ENCODE assay signal across 29 mouse cellular contexts in genomic region chr11:94682427-94682826, GRCm38 (mm10). TPM values are rescaled to one million over a fixed set of nuclear protein-coding genes. Genes with fewer than 3 reads are reported as not detected.
A peak's percentile ranks its signal among the peaks of the same experiment; 100 is the strongest.
DNase-seq lines count a peak whose midpoint lies in the region; ATAC-seq and TF ChIP-seq lines count a peak whose summit lies in the region.
"Had no signal": no experiment of that assay in that cellular context is flagged by ENCODE, and none has a peak within 500 bp of the region (broad histone marks: within the 10 kb centered on the region; RNA-seq: fewer than 3 reads in every experiment).

No protein-coding gene starts in this region.

- no peaks in the 10 kb centered on the region for H3K36me3 ChIP-seq in heart, embryonic 11.5 days (ENCODE audit: control insufficient read depth, insufficient read depth, low read length)
- H3K36me3 ChIP-seq in liver, adult 2 months (ENCODE audit: control insufficient read depth, insufficient read depth, low read length) = no peaks in the 10 kb centered on the region
- no peaks in the 10 kb centered on the region for H3K36me3 ChIP-seq in liver, embryonic 11.5 days (ENCODE audit: control insufficient read depth, insufficient read depth, low read length)
- H3K36me3 ChIP-seq in macrophage (ENCODE audit: inconsistent target) = no peaks in the 10 kb centered on the region
- H3K36me3 ChIP-seq: embryonic facial prominence, embryonic 13.5 days; embryonic facial prominence, embryonic 15.5 days; forebrain, embryonic 10.5 days; forebrain, embryonic 12.5 days; G1E had no signal

- H3K4me3 ChIP-seq in heart, embryonic 11.5 days (ENCODE audit: low read depth, low read length) = no peak overlapping the region
- H3K4me3 ChIP-seq in liver, adult 2 months (ENCODE audit: insufficient read depth, low read depth, low read length) = no peak overlapping the region
- H3K4me3 ChIP-seq in liver, embryonic 11.5 days (ENCODE audit: low read depth, low read length) = no peak overlapping the region
- H3K4me3 ChIP-seq in bone marrow macrophage, adult 2 months (ENCODE audit: insufficient read depth, low read length) = no peak overlapping the region
- H3K4me3 ChIP-seq in macrophage (ENCODE audit: inconsistent target) = no peak overlapping the region
- H3K4me3 ChIP-seq: embryonic facial prominence, embryonic 13.5 days; embryonic facial prominence, embryonic 15.5 days; erythroblast, embryonic 14.5 days; forebrain, embryonic 10.5 days; forebrain, embryonic 12.5 days had no signal

- no peak overlapping the region for H3K9ac ChIP-seq in heart, embryonic 11.5 days (ENCODE audit: low read depth, low read length)
- H3K9ac ChIP-seq in liver, adult 2 months (ENCODE audit: low read depth, low read length) = no peak overlapping the region
- H3K9ac ChIP-seq in liver, embryonic 11.5 days (ENCODE audit: low read depth, low read length) = no peak overlapping the region
- H3K9ac ChIP-seq: embryonic facial prominence, embryonic 13.5 days; embryonic facial prominence, embryonic 15.5 days; forebrain, embryonic 12.5 days had no signal

- no peak overlapping the region for H3K27ac ChIP-seq in heart, embryonic 11.5 days (ENCODE audit: low read depth, low read length)
- H3K27ac ChIP-seq in liver, adult 2 months (replicated peaks; ENCODE audit: insufficient read depth, low read depth, low read length) = no peak overlapping the region
- H3K27ac ChIP-seq in liver, embryonic 11.5 days (ENCODE audit: low read depth, low read length) = no peak overlapping the region
- H3K27ac ChIP-seq in bone marrow macrophage, adult 2 months (ENCODE audit: insufficient read depth, low read depth, low read length) = peak overlapping the region; percentile 59
- H3K27ac ChIP-seq in macrophage = peak overlapping the region; percentile 76
- H3K27ac ChIP-seq: embryonic facial prominence, embryonic 13.5 days; embryonic facial prominence, embryonic 15.5 days; forebrain, embryonic 10.5 days; forebrain, embryonic 12.5 days had no signal

- WGBS in heart, embryonic 11.5 days (ENCODE audit: insufficient replicate concordance) = 73% methylated on average over 7 of the region's 7 CpGs
- WGBS in liver, adult 2 months = 70% methylated on average over 7 of the region's 7 CpGs
- 78% methylated on average over 7 of the region's 7 CpGs for WGBS in liver, embryonic 11.5 days
- WGBS in macrophage (ENCODE audit: missing documents) = 91% methylated on average over 7 of the region's 7 CpGs

- H3K79me2 ChIP-seq in liver, adult 2 months (ENCODE audit: control insufficient read depth, insufficient read depth, low read length) = no peaks in the 10 kb centered on the region
- peaks cover 6% of the 10 kb centered on the region; the same call in 1 of the 2 replicates for H3K79me2 ChIP-seq in macrophage (ENCODE audit: inconsistent target)

- TF ChIP-seq CTCF in liver, adult 2 months (IDR thresholded peaks at IDR 0.05; ENCODE audit: low read depth, low read length) = no peak
- no peak for TF ChIP-seq CTCF in bone marrow macrophage, adult 2 months (IDR thresholded peaks at IDR 0.05; ENCODE audit: low read depth, low read length)

- H3K4me2 ChIP-seq in heart, embryonic 11.5 days = no peak overlapping the region
- no peak overlapping the region for H3K4me2 ChIP-seq in liver, embryonic 11.5 days
- H3K4me2 ChIP-seq: embryonic facial prominence, embryonic 13.5 days; embryonic facial prominence, embryonic 15.5 days; forebrain, embryonic 12.5 days had no signal

- no peaks in the 10 kb centered on the region for H3K27me3 ChIP-seq in heart, embryonic 11.5 days (ENCODE audit: control insufficient read depth, insufficient read depth, low read length)
- H3K27me3 ChIP-seq in liver, adult 2 months (ENCODE audit: control insufficient read depth, insufficient read depth, low read length) = no peaks in the 10 kb centered on the region
- H3K27me3 ChIP-seq in liver, embryonic 11.5 days (replicated peaks; ENCODE audit: control insufficient read depth, insufficient read depth, low read length) = no peaks in the 10 kb centered on the region
- H3K27me3 ChIP-seq: CH12.LX; embryonic facial prominence, embryonic 13.5 days; embryonic facial prominence, embryonic 15.5 days; forebrain, embryonic 12.5 days had no signal

- 0 out of 2 replicates have a peak, but pooled peaks cover 3% of the 10 kb centered on the region for H3K4me1 ChIP-seq in heart, embryonic 11.5 days (ENCODE audit: control insufficient read depth, insufficient read depth, low read length)
- no peaks in the 10 kb centered on the region for H3K4me1 ChIP-seq in liver, adult 2 months (ENCODE audit: control insufficient read depth, insufficient read depth, low read length)
- no peaks in the 10 kb centered on the region for H3K4me1 ChIP-seq in liver, embryonic 11.5 days (replicated peaks; ENCODE audit: control insufficient read depth, insufficient read depth, low read length)
- H3K4me1 ChIP-seq in bone marrow macrophage, adult 2 months (ENCODE audit: control insufficient read depth, insufficient read depth, low read length) = peaks cover 46% of the 10 kb centered on the region

- no peak for ATAC-seq in heart, embryonic 11.5 days (replicated peaks; ENCODE audit: insufficient number of reproducible peaks, low FRiP score, low TSS enrichment)
- ATAC-seq in liver, embryonic 11.5 days (replicated peaks; ENCODE audit: low FRiP score) = no peak
- ATAC-seq in activated CD4-positive, CD25-positive, alpha-beta regulatory T cell, adult 4 months = no peak
- ATAC-seq: CD4-positive, CD25-positive, alpha-beta regulatory T cell, adult 4 months; forebrain, embryonic 14.5 days; forebrain, embryonic 16.5 days; Patski had no signal

- TF ChIP-seq POLR2A in liver, adult 2 months (IDR thresholded peaks at IDR 0.05; ENCODE audit: extremely low read depth, insufficient read depth, low read length) = no peak
- TF ChIP-seq POLR2A in bone marrow macrophage, adult 2 months (IDR thresholded peaks at IDR 0.05; ENCODE audit: borderline replicate concordance, low read depth, low read length) = no peak

- H3K9me3 ChIP-seq in heart, embryonic 11.5 days (replicated peaks; ENCODE audit: control insufficient read depth, low read length) = no peaks in the 10 kb centered on the region
- no peaks in the 10 kb centered on the region for H3K9me3 ChIP-seq in liver, embryonic 11.5 days (ENCODE audit: control insufficient read depth, low read length)
- H3K9me3 ChIP-seq: embryonic facial prominence, embryonic 13.5 days; embryonic facial prominence, embryonic 15.5 days; forebrain, embryonic 10.5 days; forebrain, embryonic 12.5 days; G1E had no signal

- DNase-seq in heart, adult 11 months = peak; percentile 84
- peak; percentile 60 for DNase-seq in liver, adult 2 months (ENCODE audit: extremely low read depth, low read depth, low spot score)
- no peak for DNase-seq in liver, embryonic 11.5 days (ENCODE audit: low spot score)
- DNase-seq: adrenal gland, adult 2 months; adrenal gland, postnatal 10 days; adrenal gland, postnatal 25 days; B cell, adult 2 months; cerebellum, adult 11 months; cerebellum, adult 18-20 months; cerebellum, adult 8-10 months; cerebellum, adult 9-11 months; cerebellum, postnatal 36 days; embryo, embryonic 11 days had no signal

RNA-seq across cellular contexts. Expression of gene Xylt2, which starts 5.1 kb away (rescaled TPM):
- polyA plus RNA-seq in heart, embryonic 11.5 days (2014; fragmentation: Nextera tagmentation; extraction: Ambion mirVana) = 9.0 and 11.9 TPM in 2 replicates
- 11.4 and 12.6 TPM in 2 replicates for total RNA-seq in liver, adult 2 months (2014; rRNA removed)
- polyA plus RNA-seq in liver, adult 2 months (2012; rRNA removed) = 18.9 and 19.7 TPM in 2 replicates
- 8.8 and 10.5 TPM in 2 replicates for polyA plus RNA-seq in liver, embryonic 11.5 days (2014; fragmentation: Nextera tagmentation; extraction: Ambion mirVana)
- 186 and 188 TPM in 2 replicates for polyA plus RNA-seq in bone marrow macrophage, adult 2 months (2012; ENCODE audit: insufficient read depth, insufficient read length, missing spikeins)
- total RNA-seq in macrophage (2018; cell fraction: chromatin; rRNA removed) = 100 to 1,000 TPM; 131 to 694 (median 376) TPM
- 100 to 1,000 TPM in 16 of 26 experiments, 10 to 100 TPM in 10; 58.5 to 226 (median 116) TPM for total RNA-seq in macrophage (2018; cell fraction: cytosol; rRNA removed)
- total RNA-seq in macrophage (2018; cell fraction: nucleus; rRNA removed) = 100 to 1,000 TPM; 141 to 673 (median 328) TPM
- 65.3 to 164 TPM (median 81.4 TPM) in 3 replicates for polyA plus RNA-seq in macrophage (2018)
- 1 to 10 TPM; 5.6 to 6.0 TPM for polyA plus RNA-seq in activated CD4-positive, CD25-positive, alpha-beta regulatory T cell, adult 4 months (2017; shearing (Covaris generic))

RNA-seq across cellular contexts. Expression of gene Gm11541, which starts 21.9 kb away (rescaled TPM):
- not detected in 2 replicates for polyA plus RNA-seq in heart, embryonic 11.5 days (2014; fragmentation: Nextera tagmentation; extraction: Ambion mirVana)
- total RNA-seq in liver, adult 2 months (2014; rRNA removed) = not detected in 2 replicates
- not detected in 2 replicates for polyA plus RNA-seq in liver, adult 2 months (2012; rRNA removed)
- 0.10 TPM in 1 of 2 replicates, not detected in the other for polyA plus RNA-seq in liver, embryonic 11.5 days (2014; fragmentation: Nextera tagmentation; extraction: Ambion mirVana)
- polyA plus RNA-seq in bone marrow macrophage, adult 2 months (2012; ENCODE audit: insufficient read depth, insufficient read length, missing spikeins) = not detected in 2 replicates
- total RNA-seq in macrophage (2018; cell fraction: chromatin; rRNA removed) = under 1 TPM in 10 of 26 experiments, not detected in 16; 0.33 to 0.86 (median 0.60) TPM
- total RNA-seq in macrophage (2018; cell fraction: cytosol; rRNA removed) = under 1 TPM in 17 of 26 experiments, not detected in 9; 0.05 to 0.44 (median 0.27) TPM
- under 1 TPM in 8 of 26 experiments, not detected in 18; 0.28 to 0.97 (median 0.44) TPM for total RNA-seq in macrophage (2018; cell fraction: nucleus; rRNA removed)
- polyA plus RNA-seq in macrophage (2018) = 0.30 TPM in 1 of 3 replicates, not detected in the others
- not detected for polyA plus RNA-seq in activated CD4-positive, CD25-positive, alpha-beta regulatory T cell, adult 4 months (2017; shearing (Covaris generic))
- total RNA-seq: adrenal gland, adult 2 months; adrenal gland, postnatal 10 days; adrenal gland, postnatal 25 days; common myeloid progenitor, adult 5-6 weeks had no signal
- polyA plus RNA-seq: adrenal gland, adult 2 months; CD4-positive, CD25-positive, alpha-beta regulatory T cell, adult 4 months; erythroblast, embryonic 14.5 days; forebrain, embryonic 10.5 days; forebrain, embryonic 12.5 days; forebrain, embryonic 14.5 days; forebrain, embryonic 16.5 days; G1E; Patski had no signal

RNA-seq across cellular contexts. Expression of gene Eme1, which starts 28.7 kb away (rescaled TPM):
- polyA plus RNA-seq in heart, embryonic 11.5 days (2014; fragmentation: Nextera tagmentation; extraction: Ambion mirVana) = 17.5 and 17.9 TPM in 2 replicates
- 0.09 and 0.27 TPM in 2 replicates for total RNA-seq in liver, adult 2 months (2014; rRNA removed)
- 0.12 TPM in 1 of 2 replicates, not detected in the other for polyA plus RNA-seq in liver, adult 2 months (2012; rRNA removed)
- 35.5 and 40.5 TPM in 2 replicates for polyA plus RNA-seq in liver, embryonic 11.5 days (2014; fragmentation: Nextera tagmentation; extraction: Ambion mirVana)
- polyA plus RNA-seq in bone marrow macrophage, adult 2 months (2012; ENCODE audit: insufficient read depth, insufficient read length, missing spikeins) = 4.1 and 7.5 TPM in 2 replicates
- 10 to 100 TPM in 17 of 26 experiments, 1 to 10 TPM in 9; 5.1 to 54.9 (median 14.7) TPM for total RNA-seq in macrophage (2018; cell fraction: chromatin; rRNA removed)
- 1 to 10 TPM in 15 of 26 experiments, under 1 TPM in 11; 0.61 to 1.7 (median 1.1) TPM for total RNA-seq in macrophage (2018; cell fraction: cytosol; rRNA removed)
- total RNA-seq in macrophage (2018; cell fraction: nucleus; rRNA removed) = 10 to 100 TPM in 9 of 26 experiments, 1 to 10 TPM in 17; 2.5 to 19.2 (median 7.1) TPM
- polyA plus RNA-seq in macrophage (2018) = 0.60 to 4.3 TPM (median 1.5 TPM) in 3 replicates
- 1 to 10 TPM; 2.6 to 4.4 TPM for polyA plus RNA-seq in activated CD4-positive, CD25-positive, alpha-beta regulatory T cell, adult 4 months (2017; shearing (Covaris generic))

RNA-seq across cellular contexts. Expression of gene Mrpl27, which starts 28.9 kb away (rescaled TPM):
- polyA plus RNA-seq in heart, embryonic 11.5 days (2014; fragmentation: Nextera tagmentation; extraction: Ambion mirVana) = 128 and 136 TPM in 2 replicates
- total RNA-seq in liver, adult 2 months (2014; rRNA removed) = 87.4 and 112 TPM in 2 replicates
- 68.7 and 74.6 TPM in 2 replicates for polyA plus RNA-seq in liver, adult 2 months (2012; rRNA removed)
- 127 and 132 TPM in 2 replicates for polyA plus RNA-seq in liver, embryonic 11.5 days (2014; fragmentation: Nextera tagmentation; extraction: Ambion mirVana)
- polyA plus RNA-seq in bone marrow macrophage, adult 2 months (2012; ENCODE audit: insufficient read depth, insufficient read length, missing spikeins) = 65.1 and 74.4 TPM in 2 replicates
- 10 to 100 TPM in 12 of 26 experiments, 1 to 10 TPM in 14; 3.0 to 20.9 (median 9.1) TPM for total RNA-seq in macrophage (2018; cell fraction: chromatin; rRNA removed)
- total RNA-seq in macrophage (2018; cell fraction: cytosol; rRNA removed) = 100 to 1,000 TPM in 17 of 26 experiments, 10 to 100 TPM in 9; 68.6 to 149 (median 112) TPM
- 10 to 100 TPM in 24 of 26 experiments, 1 to 10 TPM in 2; 7.6 to 47.6 (median 26.1) TPM for total RNA-seq in macrophage (2018; cell fraction: nucleus; rRNA removed)
- 67.1 to 97.3 TPM (median 81.8 TPM) in 3 replicates for polyA plus RNA-seq in macrophage (2018)
- 10 to 100 TPM; 75.2 to 93.7 TPM for polyA plus RNA-seq in activated CD4-positive, CD25-positive, alpha-beta regulatory T cell, adult 4 months (2017; shearing (Covaris generic))

RNA-seq across cellular contexts. Expression of gene Lrrc59, which starts 52.9 kb away (rescaled TPM):
- 137 and 170 TPM in 2 replicates for polyA plus RNA-seq in heart, embryonic 11.5 days (2014; fragmentation: Nextera tagmentation; extraction: Ambion mirVana)
- 40.6 and 46.3 TPM in 2 replicates for total RNA-seq in liver, adult 2 months (2014; rRNA removed)
- 41.2 and 43.8 TPM in 2 replicates for polyA plus RNA-seq in liver, adult 2 months (2012; rRNA removed)
- polyA plus RNA-seq in liver, embryonic 11.5 days (2014; fragmentation: Nextera tagmentation; extraction: Ambion mirVana) = 224 and 246 TPM in 2 replicates
- 48.9 and 57.6 TPM in 2 replicates for polyA plus RNA-seq in bone marrow macrophage, adult 2 months (2012; ENCODE audit: insufficient read depth, insufficient read length, missing spikeins)
- 10 to 100 TPM; 29.3 to 84.4 (median 47.7) TPM for total RNA-seq in macrophage (2018; cell fraction: chromatin; rRNA removed)
- total RNA-seq in macrophage (2018; cell fraction: cytosol; rRNA removed) = 100 to 1,000 TPM in 25 of 26 experiments, 10 to 100 TPM in 1; 98.2 to 155 (median 109) TPM
- 10 to 100 TPM; 39.3 to 93.5 (median 58.7) TPM for total RNA-seq in macrophage (2018; cell fraction: nucleus; rRNA removed)
- polyA plus RNA-seq in macrophage (2018) = 83.8 to 180 TPM (median 108 TPM) in 3 replicates
- polyA plus RNA-seq in activated CD4-positive, CD25-positive, alpha-beta regulatory T cell, adult 4 months (2017; shearing (Covaris generic)) = 10 to 100 TPM in 1 of 2 experiments, 1 to 10 TPM in 1; 9.9 to 12.9 TPM

Comparison
In these comparisons a context has a peak if more than half of its experiments do, and no peak if none do; other contexts are left out.
1. H3K27ac ChIP-seq: peak in bone marrow macrophage, adult 2 months (single experiment) and macrophage (single experiment); none in heart, embryonic 11.5 days (single experiment), liver, adult 2 months (single experiment) and liver, embryonic 11.5 days (single experiment).